Mouse (Mus musculus): ENCODE results near the gene Paxx. TPM values are rescaled to one million over a fixed set of nuclear protein-coding genes. Genes with fewer than 3 reads are reported as not detected.
A peak's percentile ranks its signal among the peaks of the same experiment; 100 is the strongest.

Gene Paxx
- total RNA-seq (2021) = 10 to 100 TPM; 68.6 to 81.0 TPM

DNA sequence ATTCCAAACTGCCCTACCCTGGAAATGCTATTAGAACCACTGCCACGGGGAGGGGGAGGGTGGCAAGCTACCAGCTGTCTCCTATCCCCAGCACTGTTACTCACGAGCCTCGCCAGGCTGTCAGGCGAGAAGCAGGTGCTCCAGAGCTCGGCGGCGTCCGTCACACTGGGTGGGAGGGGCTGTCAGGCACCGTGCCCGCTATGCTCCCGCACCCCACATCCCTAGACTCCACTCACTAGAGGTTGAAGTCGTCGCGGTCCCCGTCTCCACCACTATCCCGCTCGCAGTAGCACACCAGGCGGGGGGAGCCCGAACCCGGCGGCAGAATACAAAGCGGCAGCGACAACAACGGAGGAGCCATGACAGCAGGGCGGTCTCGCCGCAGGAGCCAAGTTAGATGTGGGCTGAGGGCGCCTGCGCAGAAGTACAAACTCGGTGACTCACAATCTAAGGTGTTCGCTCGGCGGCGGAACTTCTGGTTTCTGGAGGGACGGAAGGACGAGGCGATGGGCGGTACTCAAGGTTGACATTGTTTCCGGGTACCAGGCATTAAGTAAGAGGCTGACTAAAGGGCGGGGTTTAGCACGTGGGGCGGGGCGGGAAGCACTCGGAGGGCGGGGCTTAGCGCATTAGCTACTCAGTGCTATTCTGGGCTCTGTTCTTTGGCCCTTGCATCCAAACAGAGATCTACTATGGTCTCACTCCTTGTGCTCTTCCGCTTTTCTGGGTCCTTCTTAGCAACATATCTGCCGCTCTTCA lies at the start of gene Paxx:
Gene Paxx, minus strand, starts transcription at position 544 of the 759 bp plus-strand sequence.
- peak; percentile 94 to 98 for DNase-seq (ENCODE audit: low spot score in 2 of 2)
- intact Hi-C loops (cut with DNase I) = loop anchor here (2.0 kb wide), 2 partner anchors 32 to 40 kb away; partner anchors contain the start of genes Abca2, C8g and Fbxw5

DNA sequence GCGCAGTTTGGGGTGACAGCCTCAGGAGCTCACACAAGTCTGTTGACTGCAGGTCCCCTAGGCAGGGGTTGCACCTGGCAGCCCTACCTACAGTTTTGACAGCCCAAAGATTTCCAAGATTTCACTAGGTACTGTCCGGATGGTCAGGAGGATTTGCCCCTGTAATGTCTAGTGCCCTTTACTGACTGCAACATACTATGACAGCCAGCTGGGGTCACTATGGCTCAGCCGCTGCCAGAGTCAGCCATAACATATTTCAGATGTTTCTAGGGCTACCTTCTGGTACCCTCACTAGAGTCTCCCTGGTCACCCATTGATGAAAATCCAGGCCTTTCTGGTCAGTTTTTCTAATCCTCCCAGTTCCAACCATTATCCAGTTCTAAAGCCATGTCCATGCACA lies 49.0 kb upstream of the Paxx start:
- no peak for DNase-seq (ENCODE audit: low spot score in 2 of 2)
- intact Hi-C loops (cut with DNase I) = no loop called here

DNA sequence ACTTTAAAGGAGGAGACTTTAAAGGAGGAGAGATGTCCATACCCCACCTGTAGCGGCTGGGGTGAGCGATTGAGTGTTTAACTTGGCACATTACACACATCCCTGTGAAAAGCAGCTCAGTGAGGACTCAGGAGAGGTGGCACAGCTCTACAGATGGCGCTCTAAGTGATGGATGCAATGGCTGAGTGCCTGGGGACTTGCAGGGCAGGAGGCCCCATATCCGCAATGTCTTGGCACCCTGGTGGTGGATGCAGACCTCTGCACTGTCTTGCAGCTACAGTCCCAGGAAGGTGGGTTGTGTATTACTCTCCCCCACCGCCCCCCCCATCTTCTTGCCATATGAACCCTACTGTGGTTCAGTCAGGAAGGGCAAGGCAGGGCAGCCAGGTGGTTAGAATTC lies 46.1 kb upstream of the Paxx start:
- no peak for DNase-seq (ENCODE audit: low spot score in 2 of 2)
- intact Hi-C loops (cut with DNase I) = no loop called here

DNA sequence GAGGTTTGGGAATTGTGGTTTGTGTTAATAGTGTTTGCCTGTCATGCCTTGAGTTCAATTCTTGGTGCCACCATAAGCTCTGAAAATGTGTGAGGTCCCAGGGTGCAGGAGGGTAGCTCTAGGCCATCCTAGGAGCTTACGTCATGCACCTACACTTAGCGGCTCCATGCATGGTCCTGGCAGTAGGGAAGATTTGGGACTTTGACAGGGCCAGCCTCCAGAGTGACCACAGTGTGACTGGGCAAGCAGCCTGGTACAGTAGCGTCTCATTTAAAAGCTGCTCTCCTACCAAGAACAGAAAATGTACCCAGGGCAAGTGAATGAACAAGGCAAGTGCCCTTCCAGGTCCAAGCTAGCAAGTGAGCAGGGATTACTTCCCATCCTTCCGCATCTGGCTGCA lies 45.0 kb upstream of the Paxx start:
- intact Hi-C loops (cut with DNase I) = no loop called here
- DNase-seq (ENCODE audit: low spot score in 2 of 2) = no peak

DNA sequence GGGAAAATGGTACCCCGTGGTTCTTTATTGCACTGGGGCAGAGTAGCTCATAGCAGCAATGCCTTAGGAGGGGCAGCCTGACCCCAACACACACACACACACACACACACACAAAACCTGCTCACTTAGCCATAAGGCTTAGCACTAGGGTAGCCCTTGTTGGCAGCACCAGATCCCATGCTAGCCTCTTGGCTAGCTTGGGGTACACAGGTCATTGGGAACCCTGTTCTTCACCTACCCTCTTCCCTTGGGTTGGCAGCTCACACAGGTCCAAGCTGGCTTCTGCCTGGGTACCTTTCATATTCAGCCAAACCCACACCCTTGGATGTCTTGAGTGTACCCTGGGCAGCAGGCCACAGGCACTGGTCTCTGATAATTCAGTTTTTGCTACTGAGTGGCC lies 44.1 kb upstream of the Paxx start:
- intact Hi-C loops (cut with DNase I) = no loop called here
- no peak for DNase-seq (ENCODE audit: low spot score in 2 of 2)

DNA sequence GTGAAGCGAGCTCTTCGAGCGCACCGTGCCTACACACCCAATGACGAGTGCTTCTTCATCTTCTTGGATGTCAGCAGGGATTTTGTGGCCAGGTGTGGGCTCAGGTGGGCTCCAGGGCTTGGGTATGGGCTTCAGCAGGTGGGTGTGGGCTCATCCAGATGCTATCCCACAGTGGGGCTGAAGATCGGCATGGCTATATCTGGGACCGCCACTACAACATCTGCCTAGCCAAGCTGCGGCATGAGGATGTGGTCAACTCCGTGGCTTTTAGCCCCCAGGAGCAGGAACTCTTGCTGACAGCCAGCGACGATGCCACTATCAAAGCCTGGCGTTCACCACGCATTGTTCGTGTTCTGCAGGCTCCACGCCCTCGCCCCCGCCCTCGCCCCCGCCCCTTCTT lies 43.6 kb upstream of the Paxx start:
- DNase-seq (ENCODE audit: low spot score in 2 of 2) = no peak
- intact Hi-C loops (cut with DNase I) = no loop called here

DNA sequence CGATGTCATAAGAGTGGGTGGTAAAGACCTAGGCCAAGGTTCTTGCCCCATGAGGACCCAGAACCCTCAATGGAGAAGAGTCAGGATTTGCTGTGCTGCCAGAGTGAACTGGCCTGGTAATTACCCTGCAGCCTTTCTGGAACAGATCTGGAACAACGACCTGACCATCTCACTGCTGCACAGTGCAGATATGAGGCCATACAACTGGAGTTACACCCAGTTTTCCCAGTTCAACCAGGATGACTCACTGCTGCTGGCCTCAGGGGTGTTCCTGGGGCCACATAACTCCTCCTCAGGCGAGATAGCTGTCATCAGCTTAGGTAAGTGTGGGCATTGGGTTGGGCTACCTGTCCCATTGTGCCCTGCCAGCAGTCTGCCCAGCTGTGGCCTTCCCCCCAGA lies 41.8 kb upstream of the Paxx start:
- intact Hi-C loops (cut with DNase I) = no loop called here

DNA sequence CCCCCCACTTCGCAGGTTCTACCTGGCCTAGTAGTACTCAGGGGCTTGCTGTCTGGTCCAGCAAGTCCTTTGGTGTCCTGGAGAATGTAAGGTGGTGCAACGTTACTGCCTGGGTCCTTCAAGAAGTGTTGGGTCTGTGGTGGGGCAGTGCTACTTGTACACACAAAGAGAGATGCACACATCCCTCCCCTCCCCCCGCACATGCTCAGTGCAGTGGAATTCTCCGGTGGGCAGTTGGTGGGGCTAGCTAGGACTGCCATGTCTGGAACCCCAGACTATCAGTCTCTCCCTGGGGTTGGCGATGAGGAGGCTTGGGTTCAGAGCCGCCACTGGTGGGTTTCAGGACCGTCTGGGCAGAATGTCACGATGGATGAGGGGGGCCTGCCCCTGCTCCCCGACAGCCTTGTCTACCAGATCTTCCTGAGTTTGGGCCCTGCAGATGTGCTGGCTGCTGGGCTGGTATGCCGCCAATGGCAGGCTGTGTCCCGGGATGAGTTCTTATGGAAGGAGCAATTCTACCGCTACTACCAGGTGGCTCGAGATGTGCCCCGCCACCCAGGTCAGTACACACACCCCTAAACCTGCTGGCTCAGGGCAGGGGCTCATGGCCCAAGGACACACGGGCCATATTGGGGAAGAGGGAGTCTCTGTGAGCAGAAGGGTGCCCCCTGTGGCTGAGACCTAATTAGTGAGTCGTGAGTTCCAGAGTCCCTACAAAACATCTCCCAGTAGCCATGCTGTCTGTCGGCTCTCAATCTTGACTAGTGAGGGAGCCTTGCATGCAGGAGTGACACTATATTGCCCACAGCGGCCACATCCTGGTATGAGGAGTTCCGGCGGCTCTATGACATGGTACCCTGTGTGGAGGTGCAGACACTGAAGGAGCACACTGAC lies 40.9 kb upstream of the Paxx start, which contains the start of gene C8g:
Gene C8g, minus strand, starts transcription at position 127 of the 894 bp plus-strand sequence.
- DNase-seq (ENCODE audit: low spot score in 2 of 2) = no peak
- intact Hi-C loops (cut with DNase I) = loop anchor here (2.0 kb wide), 2 partner anchors 41 to 73 kb away; partner anchors contain the start of genes Abca2 and Paxx

More for the DNA sequence above, 41.8 kb upstream of the Paxx start:
- no peak for DNase-seq (ENCODE audit: low spot score in 2 of 2)

DNA sequence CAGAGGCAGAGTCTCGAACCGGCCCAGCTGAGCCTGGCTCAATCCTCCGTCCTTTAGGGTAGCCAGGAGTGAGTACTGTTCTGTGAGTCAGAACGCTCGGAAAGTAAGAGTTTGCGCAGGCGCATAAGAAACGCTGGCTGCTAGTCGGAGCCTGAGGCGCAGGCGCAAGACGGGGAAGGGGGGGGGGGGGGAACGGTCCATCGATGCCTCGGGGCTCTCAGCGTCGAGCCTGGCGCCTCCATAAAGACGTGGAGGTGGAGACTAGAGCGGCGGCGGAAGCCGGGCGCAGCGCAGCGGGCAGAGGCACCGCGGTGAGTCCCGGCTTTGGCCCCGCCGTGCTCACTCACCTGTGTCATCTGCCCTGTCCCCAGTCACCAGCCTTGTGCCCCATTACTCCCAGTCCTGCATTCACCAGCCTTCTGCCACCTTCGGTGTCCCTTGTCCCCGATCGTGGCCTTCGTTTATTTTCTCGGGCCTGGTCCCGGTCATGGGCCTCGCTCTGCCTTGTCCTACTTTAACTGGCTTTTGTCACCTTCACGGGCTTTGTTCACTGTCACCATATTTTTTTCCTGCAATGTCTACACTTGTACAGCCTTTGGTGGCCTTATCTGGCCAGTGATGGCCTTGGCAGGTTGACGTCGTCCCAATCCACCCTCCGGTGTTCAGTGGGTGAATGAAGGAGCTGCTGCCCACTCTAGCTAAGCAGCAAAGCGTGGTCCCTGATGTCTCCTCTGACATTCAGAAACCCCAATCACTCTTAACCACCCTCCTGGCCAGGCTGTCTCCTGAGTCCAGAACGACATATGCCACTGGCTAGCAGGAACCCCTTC lies 39.9 kb upstream of the Paxx start, which contains the start of gene Fbxw5:
Gene Fbxw5, plus strand, starts transcription at position 175 of the 830 bp plus-strand sequence.
- intact Hi-C loops (cut with DNase I) = loop anchor here (2.0 kb wide), 2 partner anchors 40 to 72 kb away; partner anchors contain the start of genes Abca2 and Paxx

DNA sequence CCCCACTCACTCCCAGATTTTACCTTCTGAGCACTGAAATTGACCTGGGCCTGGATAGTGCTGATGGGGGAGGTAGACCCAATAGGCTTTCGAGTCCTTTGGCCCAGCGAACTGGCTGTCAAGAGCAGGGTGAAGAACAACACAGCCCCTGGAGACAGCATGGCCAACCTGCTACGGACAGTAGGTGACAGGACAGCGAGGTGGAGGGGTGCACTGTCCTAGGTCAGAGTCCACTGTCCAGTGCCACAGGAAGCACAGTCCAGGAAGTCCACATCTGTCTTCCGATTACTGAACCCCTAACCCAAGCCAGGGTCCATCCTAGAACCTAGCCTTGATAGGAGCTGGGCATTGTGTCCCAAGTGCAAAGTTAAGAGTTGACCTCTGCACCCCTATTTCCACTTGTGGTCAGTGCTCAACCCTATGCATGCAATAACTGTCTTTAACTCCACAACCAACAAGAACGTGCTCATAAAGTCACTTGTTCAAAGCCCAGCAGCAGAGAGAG lies 39.2 kb upstream of the Paxx start:
- DNase-seq (ENCODE audit: low spot score in 2 of 2) = no peak
- intact Hi-C loops (cut with DNase I) = loop anchor here (2.0 kb wide), 2 partner anchors 39 to 71 kb away; partner anchors contain the start of genes Abca2 and Paxx

More for the DNA sequence above, 39.9 kb upstream of the Paxx start, which contains the start of gene Fbxw5:
- DNase-seq (ENCODE audit: low spot score in 2 of 2) = peak; percentile 84 to 92

DNA sequence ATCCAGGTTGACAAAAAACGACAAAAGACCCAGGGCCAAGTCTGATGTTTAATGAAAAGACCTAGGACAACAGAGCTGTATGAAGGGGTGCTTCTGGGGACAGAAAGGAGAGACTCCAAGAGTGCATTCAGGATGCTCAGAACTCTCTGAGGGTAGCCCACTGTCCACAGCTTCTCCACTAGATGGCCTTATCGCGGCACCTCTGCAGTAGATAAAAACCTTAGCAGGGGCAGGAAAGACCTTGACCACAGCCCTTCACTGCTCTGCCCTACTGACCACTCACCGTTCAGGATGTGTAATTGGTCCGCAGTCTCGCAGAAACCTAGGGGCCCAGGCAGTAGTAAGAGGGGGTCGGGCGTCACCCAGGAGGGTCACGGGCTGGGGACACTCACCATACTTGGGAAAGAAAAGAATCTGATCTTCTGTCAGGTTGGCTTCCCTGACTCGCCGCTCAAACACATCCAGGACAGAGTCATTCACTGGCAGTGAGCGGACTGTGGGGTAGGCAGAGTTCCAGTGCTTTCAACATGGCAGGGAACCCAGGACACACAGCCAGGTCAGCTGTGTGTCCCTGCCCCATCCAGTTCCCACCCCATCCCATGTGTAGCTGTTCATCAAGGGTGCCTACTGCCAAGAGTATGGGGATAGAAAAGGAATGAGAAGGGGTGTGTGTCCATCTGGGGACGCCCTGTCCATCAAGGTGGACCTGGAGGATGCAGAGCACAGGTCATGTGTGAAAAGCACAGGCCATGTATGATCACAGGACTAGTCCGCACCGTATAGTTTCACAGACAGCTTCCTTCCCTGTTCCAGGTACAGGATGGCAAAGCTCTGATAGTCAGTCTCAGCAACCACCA lies 38.0 kb upstream of the Paxx start:
- no peak for DNase-seq (ENCODE audit: low spot score in 2 of 2)
- intact Hi-C loops (cut with DNase I) = no loop called here

DNA sequence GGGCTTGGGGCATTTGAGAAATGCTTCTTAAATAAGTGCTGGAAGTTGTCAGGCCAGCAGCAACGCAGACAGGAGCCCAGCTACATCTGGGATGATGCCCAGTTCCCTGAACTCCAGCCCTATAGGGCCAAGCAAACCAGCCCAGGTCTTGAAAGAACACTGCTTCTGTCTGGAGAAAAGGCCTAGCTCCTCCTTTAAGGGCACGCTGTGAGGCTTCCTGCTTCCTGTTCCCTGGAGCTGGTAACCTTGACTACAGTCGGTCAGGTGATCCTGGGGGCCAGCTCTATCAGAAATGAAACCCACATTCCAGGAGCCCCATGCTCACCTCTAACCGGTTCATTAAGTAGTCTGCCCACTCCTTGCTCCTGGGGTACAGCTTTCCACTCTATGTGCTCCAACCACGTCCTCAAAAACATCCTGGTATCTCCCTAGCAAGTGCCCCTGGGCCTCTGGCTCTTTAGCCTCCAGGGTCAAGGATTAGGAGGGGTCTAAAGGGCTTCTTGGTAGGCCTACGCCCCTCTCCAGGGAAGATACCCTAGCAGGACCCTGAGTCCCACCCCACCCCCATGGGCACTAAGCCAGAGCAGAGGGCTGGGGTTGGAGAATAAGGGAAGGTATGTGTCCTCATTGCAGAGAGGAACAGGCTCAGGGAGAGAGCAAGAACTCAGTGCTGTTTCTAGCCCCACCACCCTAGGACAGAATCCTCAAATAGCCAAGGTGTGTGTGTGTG lies 37.1 kb upstream of the Paxx start:
- no peak for DNase-seq (ENCODE audit: low spot score in 2 of 2)
- intact Hi-C loops (cut with DNase I) = no loop called here

DNA sequence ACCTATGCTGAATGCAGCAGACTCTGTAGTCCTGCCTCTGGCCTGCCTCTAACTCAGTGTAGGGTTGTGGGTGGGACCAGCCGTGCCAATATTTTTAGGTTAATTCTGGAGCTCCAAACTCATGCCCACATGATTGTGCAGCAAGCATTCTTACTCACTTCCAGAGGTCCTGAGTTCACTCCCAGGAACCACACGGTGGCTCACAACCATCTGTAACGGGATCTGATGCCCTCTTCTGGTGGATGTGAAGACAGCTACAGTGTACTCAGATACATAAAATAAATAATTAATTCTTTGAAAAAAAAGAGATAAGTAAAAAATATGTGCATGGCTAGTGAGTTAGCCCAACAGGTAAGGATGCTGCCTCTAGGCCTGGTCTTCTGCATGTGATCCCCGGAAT lies 35.6 kb upstream of the Paxx start:
- DNase-seq (ENCODE audit: low spot score in 2 of 2) = peak; percentile 27 to 43
- intact Hi-C loops (cut with DNase I) = no loop called here

DNA sequence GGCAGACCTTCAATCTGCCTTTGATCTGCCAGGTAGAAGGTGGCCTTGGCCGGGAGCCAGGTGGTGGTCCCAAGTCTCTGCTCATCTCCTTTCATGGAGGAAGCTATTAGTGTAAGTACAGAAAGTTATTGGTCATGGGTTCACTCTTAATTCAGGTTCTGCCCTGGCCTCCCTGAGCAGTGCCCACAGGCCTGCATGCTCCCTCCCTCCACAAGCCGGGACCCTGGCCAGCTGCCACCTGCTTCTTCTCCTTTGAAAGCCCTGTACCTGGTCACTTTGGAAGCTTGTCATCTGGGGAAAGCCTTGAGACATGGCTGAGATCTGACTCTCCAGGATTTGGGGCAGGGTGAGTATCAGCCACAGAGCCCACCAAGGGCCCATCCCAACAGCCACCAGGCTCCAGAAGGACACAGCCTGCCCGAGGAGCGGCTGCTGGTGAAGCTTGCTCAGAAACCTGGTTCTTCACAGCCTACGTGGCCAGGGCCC lies 32.6 kb upstream of the Paxx start, which contains the start of gene Lcn12:
Gene Lcn12, minus strand, starts transcription at position 436 of the 486 bp plus-strand sequence.
- DNase-seq (ENCODE audit: low spot score in 2 of 2) = no peak
- intact Hi-C loops (cut with DNase I) = no loop called here

DNA sequence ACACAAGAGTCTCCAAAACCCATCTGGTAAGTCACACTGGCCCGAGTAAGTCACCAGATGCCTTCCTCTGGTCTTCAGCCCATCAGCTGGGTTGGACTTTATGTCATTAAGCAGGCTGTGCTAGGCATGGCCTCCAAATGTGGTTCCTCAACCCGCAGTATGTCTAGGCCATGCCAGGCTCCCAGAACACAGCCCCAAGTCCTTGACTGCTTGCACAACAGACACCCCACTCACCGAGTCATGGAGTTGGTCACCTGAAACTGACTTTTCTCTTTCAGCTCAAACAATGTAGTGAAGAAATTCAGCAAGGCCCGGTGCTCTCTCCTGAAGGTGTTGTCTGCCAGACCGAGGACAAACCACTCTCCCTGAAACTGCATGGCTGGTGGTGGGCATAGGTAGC lies 32.1 kb upstream of the Paxx start:
- intact Hi-C loops (cut with DNase I) = no loop called here

DNA sequence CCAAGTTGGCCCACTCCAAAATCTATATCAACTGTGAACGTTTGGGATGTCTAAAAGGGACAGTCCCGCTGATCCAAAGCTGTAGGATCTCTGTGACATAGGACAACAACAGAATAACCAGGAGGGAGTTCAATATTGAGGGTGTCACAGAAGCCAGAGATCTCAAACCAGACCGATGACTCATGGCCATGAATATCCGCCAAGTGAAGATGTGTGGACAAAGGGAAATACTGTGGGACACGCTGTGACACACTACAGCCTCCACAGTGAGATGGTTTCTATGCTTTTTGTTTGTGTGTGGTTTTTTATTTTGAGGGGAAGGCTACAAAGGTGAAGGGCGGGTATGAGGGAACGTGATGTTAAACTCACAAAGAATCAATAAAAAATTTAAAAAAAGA lies 27.8 kb upstream of the Paxx start:
- no peak for DNase-seq (ENCODE audit: low spot score in 2 of 2)
- intact Hi-C loops (cut with DNase I) = loop anchor here (10.0 kb wide), 1 partner anchor 64 kb away; the partner anchor contains the start of genes Abca2 and Fut7

More for the DNA sequence above, 32.1 kb upstream of the Paxx start:
- DNase-seq (ENCODE audit: low spot score in 2 of 2) = no peak
